Mouse (Mus musculus) ES-E14 (cell line): ENCODE results near the gene Ripk1. TPM values are rescaled to one million over a fixed set of nuclear protein-coding genes. Genes with fewer than 3 reads are reported as not detected.
"Not testable (repeated sequence)": the region's sequence is repeated elsewhere in the genome, so short reads cannot be mapped to it uniquely, and the experiment has no call there.

ENCODE experiments used
- DNase-seq: peaks from one replicate; pipeline ENCODE4 v3.0.0-alpha.2; 2013; ENCODE audit warnings: low read depth, low spot score
- H3K27ac ChIP-seq: 2 replicates; pipeline ENCODE4 v1.5.1; 2012; ENCODE audit warnings: low read depth, mild to moderate bottlenecking, low read length, moderate library complexity, mixed read lengths; ENCODE audit not compliant: poor library complexity, insufficient read depth, severe bottlenecking
- H3K36me3 ChIP-seq: 2 replicates; pipeline ENCODE4 v1.6.1; 2012; ENCODE audit warnings: mild to moderate bottlenecking, low read length, moderate library complexity, mixed read lengths; ENCODE audit not compliant: control insufficient read depth, poor library complexity, insufficient read depth, severe bottlenecking
- H3K4me1 ChIP-seq, 2 experiments: fragments of 150-350 bp in 1 of 2; sonication (generic) in 1 of 2; 2 replicates each; pipeline ENCODE4 v1.6.1; 2012; ENCODE audit warnings: low read length in 2 of 2, mild to moderate bottlenecking in 1 of 2, mixed read lengths in 1 of 2; ENCODE audit not compliant: control insufficient read depth in 2 of 2, insufficient read depth in 2 of 2, poor library complexity in 1 of 2
- H3K4me3 ChIP-seq, 2 experiments: fragments of 150-350 bp in 1 of 2; sonication (generic) in 1 of 2; 2 replicates each; pipeline ENCODE4 v1.5.1; 2012; ENCODE audit warnings: low read length in 2 of 2, low read depth in 1 of 2, mild to moderate bottlenecking in 1 of 2, mixed read lengths in 1 of 2; ENCODE audit not compliant: insufficient read depth in 1 of 2, poor library complexity in 1 of 2, severe bottlenecking in 1 of 2
- H3K9ac ChIP-seq: 2 replicates; pipeline ENCODE4 v1.6.1; 2012; ENCODE audit warnings: low read depth, mild to moderate bottlenecking, low read length, mixed read lengths; ENCODE audit not compliant: poor library complexity, insufficient read depth, severe bottlenecking
- H3K9me3 ChIP-seq: fragments of 150-350 bp; sonication (generic); 2 replicates; pipeline ENCODE4 v1.6.1; 2012; ENCODE audit warnings: low read depth, mild to moderate bottlenecking, low read length; ENCODE audit not compliant: control insufficient read depth, insufficient read depth
- CHD2 ChIP-seq: IDR thresholded peaks from 2 replicates; pipeline ENCODE4 v1.6.1; 2014; ENCODE audit warnings: mild to moderate bottlenecking, low read depth, low read length, inconsistent platforms
- HCFC1 ChIP-seq: IDR thresholded peaks from 2 replicates; pipeline ENCODE4 v1.6.1; 2012; ENCODE audit warnings: low read length, inconsistent platforms, borderline replicate concordance; ENCODE audit not compliant: insufficient read depth
- MAFK ChIP-seq: IDR thresholded peaks from 2 replicates; pipeline ENCODE4 v1.6.1; 2014; ENCODE audit warnings: mild to moderate bottlenecking, low read depth, low read length, inconsistent platforms; ENCODE audit not compliant: insufficient read depth
- ZC3H11A ChIP-seq: IDR thresholded peaks from 2 replicates; pipeline ENCODE4 v1.6.1; 2012; ENCODE audit warnings: low read depth, mild to moderate bottlenecking, inconsistent platforms, low read length, borderline replicate concordance
- ZNF384 ChIP-seq: IDR thresholded peaks from 2 replicates; pipeline ENCODE4 v1.6.1; 2012; ENCODE audit warnings: low read depth, low read length, inconsistent platforms
- in situ Hi-C, 2 experiments: fragments of 600-800 bp; cut with MboI; formaldehyde crosslinking; loops; one replicate each; pipeline ENCODE4 v1.15.1; 2025; ENCODE audit warnings: low sequenced_read_pairs in 2 of 2, inconsistent platforms in 1 of 2; ENCODE audit not compliant: unreplicated experiment in 2 of 2
- total RNA-seq: library from RNA; depleted of rRNA; stranded (reverse); fragments of 300-350 nt; gene quantifications from 2 replicates; pipeline ENCODE4 v1.2.3, GENCODE M21; 2012

The Ripk1 gene
- total RNA-seq, 1 experiment = 10.0 TPM

DNA sequence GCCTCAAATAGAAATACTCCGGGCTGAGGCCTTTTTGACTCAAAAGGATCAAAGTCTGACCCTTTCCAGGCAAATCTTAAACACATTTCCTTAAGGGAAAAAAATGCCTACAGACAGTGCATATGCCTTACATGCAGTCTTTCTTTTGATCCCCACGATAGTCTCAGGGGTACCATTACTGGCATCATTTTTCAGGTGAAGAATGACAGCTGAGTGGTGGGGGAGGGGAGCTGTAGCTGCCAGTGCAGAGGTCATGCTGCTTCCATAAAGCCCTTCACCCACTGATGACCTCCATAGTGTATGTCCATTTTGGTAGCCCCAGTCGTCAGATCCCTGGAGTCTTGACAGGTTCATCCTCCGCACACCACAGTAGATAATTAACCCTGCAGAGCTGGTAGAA lies 68.1 kb downstream of the Ripk1 start:
- no peak overlapping the region for H3K4me3 ChIP-seq
- H3K4me1 ChIP-seq = peaks cover 0 to 2% of the 10 kb centered on the region in 2 experiments; a peak in 1 of 4 replicates
- no peak overlapping the region for H3K9ac ChIP-seq
- TF ChIP-seq ZC3H11A = no peak
- no peak for TF ChIP-seq CHD2
- TF ChIP-seq HCFC1 = no peak
- TF ChIP-seq ZNF384 = no peak
- no peak for TF ChIP-seq MAFK
- no peaks in the 10 kb centered on the region for H3K36me3 ChIP-seq
- no peak overlapping the region for H3K27ac ChIP-seq
- DNase-seq = no peak
- no peaks in the 10 kb centered on the region for H3K9me3 ChIP-seq
- in situ Hi-C loops = no loop called here

DNA sequence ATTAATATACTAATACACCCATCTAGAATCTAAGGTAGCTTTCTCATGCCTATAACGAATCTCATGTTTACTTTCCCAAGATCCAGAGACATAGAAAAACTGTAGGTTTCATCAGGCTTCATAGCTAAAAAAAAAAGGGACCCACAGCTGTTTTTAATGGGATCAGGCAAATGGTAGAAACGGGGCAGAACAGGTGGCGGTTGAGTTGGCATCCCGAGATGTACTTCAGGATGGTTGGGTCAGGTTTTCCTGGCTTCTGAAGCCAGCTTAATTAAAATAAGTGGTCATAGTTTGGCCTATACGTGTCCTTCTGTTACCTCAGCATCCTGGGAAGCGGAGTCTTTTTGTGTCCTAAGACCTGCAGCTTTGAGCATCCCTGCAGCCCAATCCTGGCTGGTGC lies 69.7 kb downstream of the Ripk1 start:
- DNase-seq = no peak
- H3K36me3 ChIP-seq = no peaks in the 10 kb centered on the region
- H3K4me1 ChIP-seq = peaks cover 0 to 5% of the 10 kb centered on the region in 2 experiments; a peak in 3 of 4 replicates
- TF ChIP-seq ZNF384 (no peak), CHD2 (no peak), HCFC1 (no peak), MAFK (no peak), ZC3H11A (no peak)
- no peaks in the 10 kb centered on the region for H3K9me3 ChIP-seq
- in situ Hi-C loops = no loop called here
- no peak overlapping the region for H3K4me3 ChIP-seq
- no peak overlapping the region for H3K27ac ChIP-seq
- H3K9ac ChIP-seq = no peak overlapping the region

- Histone ChIP-seq H3K4me3 (no peak overlapping the region), H3K9me3 (no peaks in the 10 kb centered on the region), H3K27ac (no peak overlapping the region), H3K4me1 (peaks cover 0 to 9% of the 10 kb centered on the region in 2 experiments; a peak in 3 of 4 replicates), H3K9ac (no peak overlapping the region), H3K36me3 (no peaks in the 10 kb centered on the region)
- no peak for TF ChIP-seq ZNF384
- no peak for DNase-seq
- in situ Hi-C loops = no loop called here
These were observed 70.7 kb downstream of the Ripk1 start for GRCm38 (mm10) chr13:34072847-34073246.

- DNase-seq, H3K9me3 ChIP-seq, in situ Hi-C loops, H3K4me3 ChIP-seq, H3K27ac ChIP-seq, H3K36me3 ChIP-seq, H3K4me1 ChIP-seq, H3K9ac ChIP-seq: not testable (repeated sequence)
These were observed 72.3 kb downstream of the Ripk1 start for GRCm38 (mm10) chr13:34074441-34074840.

- H3K4me1 ChIP-seq, H3K36me3 ChIP-seq, DNase-seq, H3K9ac ChIP-seq, H3K27ac ChIP-seq, in situ Hi-C loops, H3K9me3 ChIP-seq, H3K4me3 ChIP-seq: not testable (repeated sequence)
These were observed 73.7 kb downstream of the Ripk1 start for GRCm38 (mm10) chr13:34075893-34076292.
